Mouse (Mus musculus) kidney, postnatal 25 days (tissue): Measurements from ENCODE around the gene Ddr1.
"Not testable (repeated sequence)": the region's sequence is repeated elsewhere in the genome, so short reads cannot be mapped to it uniquely, and the experiment has no call there.

Experiments used
- DNase-seq, 2 experiments: peaks; one replicate each; pipeline ENCODE4 v3.0.0; 2021; ENCODE audit warnings: mixed read lengths in 2 of 2

The Ddr1 gene

GRCm38 (mm10) chr17:35704621-35705464 is at the start of gene Ddr1:
Ddr1 (minus strand) TSS chr17:35704621.
- DNase-seq, result peak; percentile 73 to 89

GRCm38 (mm10) chr17:35753668-35754067 is 49.2 kb upstream of the Ddr1 start:
- DNase-seq, result no peak

GRCm38 (mm10) chr17:35752221-35752811 is 47.9 kb upstream of the Ddr1 start:
- peak; percentile 65 to 78 for DNase-seq

GRCm38 (mm10) chr17:35749685-35750084 is 45.3 kb upstream of the Ddr1 start:
- no peak for DNase-seq

- DNase-seq, result no peak
Observed at GRCm38 (mm10) chr17:35744361-35744760, 39.9 kb upstream of the Ddr1 start.

- DNase-seq, result no peak
Observed at GRCm38 (mm10) chr17:35742948-35743347, 38.5 kb upstream of the Ddr1 start.

- no peak for DNase-seq
Observed at GRCm38 (mm10) chr17:35741589-35742226, 37.3 kb upstream of the Ddr1 start.

GRCm38 (mm10) chr17:35740276-35740880 is 36.0 kb upstream of the Ddr1 start:
- DNase-seq, result no peak

- DNase-seq, result peak; percentile 90 to 99
Observed at GRCm38 (mm10) chr17:35739675-35740074, 35.3 kb upstream of the Ddr1 start.

GRCm38 (mm10) chr17:35737743-35738142 is 33.3 kb upstream of the Ddr1 start:
- peak; percentile 88 to 92 for DNase-seq

GRCm38 (mm10) chr17:35736280-35736960 is 32.0 kb upstream of the Ddr1 start:
- DNase-seq, result peak; percentile 82 to 84

- no peak for DNase-seq
Observed at GRCm38 (mm10) chr17:35734478-35734877, 30.1 kb upstream of the Ddr1 start.

- no peak for DNase-seq
Observed at GRCm38 (mm10) chr17:35733398-35733797, 29.0 kb upstream of the Ddr1 start.

GRCm38 (mm10) chr17:35731431-35732145 is 27.2 kb upstream of the Ddr1 start:
- DNase-seq, result no peak

GRCm38 (mm10) chr17:35730112-35730511 is 25.7 kb upstream of the Ddr1 start:
- DNase-seq, result not testable (repeated sequence)

GRCm38 (mm10) chr17:35728821-35729220 is 24.4 kb upstream of the Ddr1 start:
- DNase-seq, result no peak

- DNase-seq, result no peak
Observed at GRCm38 (mm10) chr17:35727471-35728205, 23.2 kb upstream of the Ddr1 start.

GRCm38 (mm10) chr17:35727028-35727427 is 22.6 kb upstream of the Ddr1 start:
- no peak for DNase-seq

GRCm38 (mm10) chr17:35725286-35726232 is 21.1 kb upstream of the Ddr1 start:
- DNase-seq, result peak; percentile 94 to 95

- peak; percentile 67 to 81 for DNase-seq
Observed at GRCm38 (mm10) chr17:35721676-35722075, 17.3 kb upstream of the Ddr1 start.
